Mouse (Mus musculus) hindbrain, embryonic 16.5 days (tissue): ENCODE measurements around the gene Cdx2. TPM values are rescaled to one million over a fixed set of nuclear protein-coding genes. Genes with fewer than 3 reads are reported as not detected.

ENCODE experiments used
- ATAC-seq: fragments of 200-750 bp; cut with Nextera tagmentation; 2 replicates; pipeline ENCODE4 v1.8.0; 2017; ENCODE audit warnings: moderate TSS enrichment, moderate library complexity
- H3K27ac ChIP-seq: fragments of 300-500 bp; sonication (generic); 2 replicates; pipeline ENCODE4 v1.5.1; 2014; ENCODE audit warnings: low read depth, mild to moderate bottlenecking, control low read depth, low read length, moderate library complexity
- H3K27me3 ChIP-seq: fragments of 300-500 bp; sonication (generic); replicated peaks from 2 replicates; pipeline ENCODE4 v1.6.1; 2014; ENCODE audit warnings: low read length; ENCODE audit not compliant: control insufficient read depth, insufficient read depth
- H3K36me3 ChIP-seq: fragments of 300-500 bp; sonication (generic); 2 replicates; pipeline ENCODE4 v1.6.1; 2014; ENCODE audit warnings: mild to moderate bottlenecking, low read length, moderate library complexity, mixed read lengths; ENCODE audit not compliant: control insufficient read depth, insufficient read depth
- H3K4me1 ChIP-seq: fragments of 300-500 bp; sonication (generic); 2 replicates; pipeline ENCODE4 v1.6.1; 2014; ENCODE audit warnings: low read depth, low read length; ENCODE audit not compliant: control insufficient read depth, insufficient read depth
- H3K4me2 ChIP-seq: fragments of 300-500 bp; sonication (generic); 2 replicates; pipeline ENCODE4 v1.6.1; 2014; ENCODE audit warnings: mild to moderate bottlenecking, low read length, control low read depth, moderate library complexity
- H3K4me3 ChIP-seq: fragments of 300-500 bp; sonication (generic); 2 replicates; pipeline ENCODE4 v1.5.1; 2014; ENCODE audit warnings: mild to moderate bottlenecking, low read length, control low read depth, moderate library complexity
- H3K9ac ChIP-seq: fragments of 300-500 bp; sonication (generic); 2 replicates; pipeline ENCODE4 v1.6.1; 2014; ENCODE audit warnings: low read depth, mild to moderate bottlenecking, control low read depth, low read length, moderate library complexity
- H3K9me3 ChIP-seq: fragments of 300-500 bp; sonication (generic); 2 replicates; pipeline ENCODE4 v1.6.1; 2014; ENCODE audit warnings: mild to moderate bottlenecking, low read length, moderate library complexity; ENCODE audit not compliant: control insufficient read depth
- WGBS: fragments of 180-500 bp; shearing (Covaris S2); extraction: QIAGEN DNeasy Blood & Tissue Kit; methylation state at CpG from one replicate; pipeline ENCODE4 v1.1.7; 2014; 5-methylcytosine and 5-hydroxymethylcytosine counted together
- polyA plus RNA-seq: library from polyadenylated mRNA; unstranded; fragments of >200 nt; fragmentation: Nextera tagmentation; extraction: Ambion mirVana; gene quantifications from 2 replicates; pipeline ENCODE4 v1.2.1, GENCODE M21; 2015

Gene Cdx2
- polyA plus RNA-seq, 1 experiment from 2014 or later, result not detected

GRCm38 (mm10) chr5:147269926-147270672 is 37.0 kb downstream of the Cdx2 start, which contains the start of gene Pdx1:
Gene Pdx1, plus strand, starts transcription at chr5:147269959.
- ATAC-seq, result no peak

GRCm38 (mm10) chr5:147269371-147269770 is 37.7 kb downstream of the Cdx2 start:
- H3K4me1 ChIP-seq, result no peaks in the 10 kb centered on the region
- no peak overlapping the region for H3K4me3 ChIP-seq
- no peak overlapping the region for H3K4me2 ChIP-seq
- H3K9ac ChIP-seq, result no peak overlapping the region
- H3K27ac ChIP-seq, result no peak overlapping the region
- no peaks in the 10 kb centered on the region for H3K36me3 ChIP-seq
- H3K27me3 ChIP-seq, result peaks cover 72% of the 10 kb centered on the region
- ATAC-seq, result no peak
- WGBS, result 5% methylated on average over 6 of the region's 6 CpGs
- H3K9me3 ChIP-seq, result no peaks in the 10 kb centered on the region

More at GRCm38 (mm10) chr5:147269926-147270672, 37.0 kb downstream of the Cdx2 start, which contains the start of gene Pdx1:
- no peaks in the 10 kb centered on the region for H3K9me3 ChIP-seq
- H3K27me3 ChIP-seq, result peaks cover 73% of the 10 kb centered on the region
- no peak within 1 kb of the TSS for H3K9ac ChIP-seq
- H3K4me1 ChIP-seq, result no peaks in the 10 kb centered on the region
- no peak within 1 kb of the TSS for H3K4me3 ChIP-seq
- under 1% methylated on average over 39 of the region's 44 CpGs for WGBS
- H3K4me2 ChIP-seq, result no peak within 1 kb of the TSS
- no peaks in the 10 kb centered on the region for H3K36me3 ChIP-seq
- H3K27ac ChIP-seq, result no peak within 1 kb of the TSS

GRCm38 (mm10) chr5:147268728-147269127 is 38.3 kb downstream of the Cdx2 start:
- no peak overlapping the region for H3K4me3 ChIP-seq
- H3K4me1 ChIP-seq, result no peaks in the 10 kb centered on the region
- H3K36me3 ChIP-seq, result no peaks in the 10 kb centered on the region
- H3K27me3 ChIP-seq, result peaks cover 70% of the 10 kb centered on the region
- H3K9me3 ChIP-seq, result no peaks in the 10 kb centered on the region
- H3K9ac ChIP-seq, result no peak overlapping the region
- ATAC-seq, result no peak
- WGBS, result 4% methylated on average over 8 of the region's 8 CpGs
- H3K4me2 ChIP-seq, result no peak overlapping the region
- H3K27ac ChIP-seq, result no peak overlapping the region

GRCm38 (mm10) chr5:147267434-147267833 is 39.6 kb downstream of the Cdx2 start:
- no peak for ATAC-seq
- Histone ChIP-seq H3K36me3 (no peaks in the 10 kb centered on the region), H3K27me3 (peaks cover 63% of the 10 kb centered on the region), H3K4me3 (no peak overlapping the region), H3K9ac (no peak overlapping the region), H3K4me2 (no peak overlapping the region), H3K27ac (no peak overlapping the region), H3K9me3 (no peaks in the 10 kb centered on the region), H3K4me1 (no peaks in the 10 kb centered on the region)
- WGBS, result 13% methylated on average over 6 of the region's 6 CpGs

GRCm38 (mm10) chr5:147263945-147264344 is 43.1 kb downstream of the Cdx2 start:
- Histone ChIP-seq H3K4me2 (no peak overlapping the region), H3K27ac (no peak overlapping the region), H3K9me3 (no peaks in the 10 kb centered on the region), H3K9ac (no peak overlapping the region), H3K4me3 (no peak overlapping the region), H3K27me3 (peaks cover 38% of the 10 kb centered on the region), H3K36me3 (no peaks in the 10 kb centered on the region), H3K4me1 (no peaks in the 10 kb centered on the region)
- no peak for ATAC-seq
- 52% methylated on average over 4 of the region's 4 CpGs for WGBS

- ATAC-seq, result no peak
- no peak overlapping the region for H3K4me2 ChIP-seq
- H3K27me3 ChIP-seq, result peaks cover 21% of the 10 kb centered on the region
- H3K36me3 ChIP-seq, result no peaks in the 10 kb centered on the region
- no peak overlapping the region for H3K9ac ChIP-seq
- H3K4me3 ChIP-seq, result no peak overlapping the region
- H3K27ac ChIP-seq, result no peak overlapping the region
- WGBS, result 49% methylated on average over 11 of the region's 11 CpGs
- H3K4me1 ChIP-seq, result no peaks in the 10 kb centered on the region
- H3K9me3 ChIP-seq, result no peaks in the 10 kb centered on the region
Observed at GRCm38 (mm10) chr5:147261899-147262541, 45.0 kb downstream of the Cdx2 start.

- ATAC-seq, result no peak
- Histone ChIP-seq H3K36me3 (no peaks in the 10 kb centered on the region), H3K27ac (no peak overlapping the region), H3K27me3 (peaks cover 10% of the 10 kb centered on the region), H3K9ac (no peak overlapping the region), H3K4me2 (no peak overlapping the region), H3K4me3 (no peak overlapping the region), H3K9me3 (no peaks in the 10 kb centered on the region), H3K4me1 (no peaks in the 10 kb centered on the region)
- 65% methylated on average over 4 of the region's 4 CpGs for WGBS
Observed at GRCm38 (mm10) chr5:147260778-147261177, 46.3 kb downstream of the Cdx2 start.

GRCm38 (mm10) chr5:147260189-147260588 is 46.9 kb downstream of the Cdx2 start:
- Histone ChIP-seq H3K4me2 (no peak overlapping the region), H3K27ac (no peak overlapping the region), H3K9me3 (no peaks in the 10 kb centered on the region), H3K4me1 (no peaks in the 10 kb centered on the region), H3K36me3 (no peaks in the 10 kb centered on the region), H3K4me3 (no peak overlapping the region), H3K27me3 (peaks cover 5% of the 10 kb centered on the region), H3K9ac (no peak overlapping the region)
- WGBS, result 91% methylated on average over 1 of the region's 1 CpGs
- no peak for ATAC-seq
